Mouse (Mus musculus) liver, embryonic 14.5 days (tissue): ENCODE measurements around the gene Wdr4.

ENCODE experiments used
- CTCF ChIP-seq: IDR thresholded peaks from 2 replicates; pipeline ENCODE4 v1.5.1; 2016; ENCODE audit warnings: antibody characterized with exemption, low read depth, control low read depth
- EP300 ChIP-seq: IDR thresholded peaks from 2 replicates; pipeline ENCODE4 v1.6.1; 2016; ENCODE audit warnings: antibody characterized with exemption, low read depth

DNA sequence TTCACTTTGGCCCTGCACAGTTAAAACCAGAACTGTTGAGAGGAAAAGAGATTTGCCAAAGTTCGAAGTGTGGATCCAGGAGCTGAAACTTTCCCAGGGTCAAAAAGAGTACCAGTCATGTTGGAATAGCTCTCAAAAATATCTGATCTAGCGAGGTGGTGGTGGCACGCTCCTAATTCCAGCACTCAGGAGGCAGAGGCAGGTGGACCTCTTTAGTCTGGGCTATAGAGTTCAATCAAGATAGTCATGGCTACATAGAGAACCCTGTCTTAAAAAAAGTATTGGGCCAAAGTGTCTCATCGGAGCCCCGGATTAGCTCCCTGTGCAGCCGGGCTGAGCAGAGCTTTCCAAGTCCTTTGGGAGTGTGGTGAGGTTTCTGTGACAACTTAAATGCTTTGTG lies 46.5 kb upstream of the Wdr4 start:
- TF ChIP-seq EP300 (no peak), CTCF (no peak)
